24 mouse cellular contexts compared by ENCODE assay signal in the genomic region with DNA sequence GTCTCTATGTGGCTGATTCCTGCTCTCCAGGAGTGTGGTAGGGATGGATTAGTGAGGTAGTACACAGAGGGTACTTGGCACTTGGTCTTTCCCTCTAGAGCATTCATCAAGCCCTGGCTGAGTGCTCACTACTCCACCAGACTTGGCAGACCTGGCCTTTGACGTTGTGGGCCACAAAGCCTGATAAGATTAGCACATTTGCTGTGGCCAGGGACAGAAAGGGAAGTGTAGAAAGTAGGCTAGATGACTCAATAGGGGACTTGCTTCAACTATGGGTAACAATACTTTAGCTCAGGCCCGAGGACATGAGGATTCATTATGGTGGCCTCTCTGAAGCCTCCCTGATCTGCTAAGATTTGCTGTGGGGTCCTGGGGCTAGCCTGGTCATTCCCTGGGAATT.
"Had no signal": no experiment of that assay in that cellular context is flagged by ENCODE, and none has a peak within 500 bp of the region (broad histone marks: within the 10 kb centered on the region; RNA-seq: fewer than 3 reads in every experiment).

No protein-coding gene starts in this region.

- H3K36me3 ChIP-seq: heart, embryonic 15.5 days; kidney, embryonic 15.5 days; limb, embryonic 10.5 days; limb, embryonic 12.5 days had no signal

- ATAC-seq: hindbrain, postnatal 0 days; intestine, embryonic 16.5 days had no signal

- H3K9me3 ChIP-seq: heart, embryonic 13.5 days; heart, embryonic 15.5 days; hindbrain, embryonic 13.5 days; hindbrain, embryonic 15.5 days; kidney, embryonic 15.5 days; limb, embryonic 10.5 days; limb, embryonic 12.5 days had no signal

- H3K27me3 ChIP-seq: heart, embryonic 15.5 days; hindbrain, embryonic 15.5 days; kidney, embryonic 15.5 days; limb, embryonic 12.5 days had no signal

- H3K9ac ChIP-seq: heart, embryonic 13.5 days; heart, embryonic 15.5 days; hindbrain, embryonic 13.5 days; hindbrain, embryonic 15.5 days; kidney, embryonic 15.5 days; limb, embryonic 12.5 days had no signal

- H3K4me3 ChIP-seq: heart, adult 2 months; heart, embryonic 13.5 days; heart, embryonic 15.5 days; hindbrain, embryonic 13.5 days; hindbrain, embryonic 15.5 days; kidney, embryonic 15.5 days; layer of hippocampus, adult 2 months; left cerebral cortex, adult 2 months; limb, embryonic 10.5 days; limb, embryonic 12.5 days had no signal

- DNase-seq: gastrocnemius, postnatal 10 days; gastrocnemius, postnatal 25 days; heart, adult 11 months; heart, adult 2 months; heart, postnatal 14 days; heart, postnatal 36 days; kidney, adult 11 months; kidney, adult 2 months; kidney, adult 9 months; kidney, postnatal 25 days; kidney, postnatal 4 days; liver had no signal

- H3K27ac ChIP-seq: heart, adult 2 months; heart, embryonic 13.5 days; heart, embryonic 15.5 days; hindbrain, embryonic 13.5 days; hindbrain, embryonic 15.5 days; hindbrain, postnatal 0 days; kidney, embryonic 15.5 days; kidney, postnatal 0 days; layer of hippocampus, adult 2 months; left cerebral cortex, adult 2 months; limb, embryonic 10.5 days; limb, embryonic 12.5 days had no signal

- H3K4me1 ChIP-seq: heart, embryonic 13.5 days; heart, embryonic 15.5 days; hindbrain, embryonic 13.5 days; hindbrain, embryonic 15.5 days; kidney, embryonic 15.5 days; limb, embryonic 10.5 days; limb, embryonic 12.5 days had no signal
